Mouse (Mus musculus) gastrocnemius, adult 18-20 months (tissue): ENCODE data around the gene Polr2l. TPM values are rescaled to one million over a fixed set of nuclear protein-coding genes. Genes with fewer than 3 reads are reported as not detected.

Experiments
- DNase-seq: peaks from one replicate; pipeline ENCODE4 v3.0.0; 2021; ENCODE audit warnings: low spot score
- long read RNA-seq, 2 experiments: library from polyadenylated mRNA; stranded (forward); transcript quantifications; one replicate each; pipeline ENCODE4 v2.0.0; 2021
- total RNA-seq, 2 experiments: library from RNA; stranded (reverse); gene quantifications; 2 replicates each; pipeline ENCODE4 v1.2.3; 2021

Polr2l gene
- 10 to 100 TPM; 62.0 to 64.3 TPM for total RNA-seq
- long read RNA-seq, experiment 1, transcript Polr2l-201 (2 exons, 1,650 nt): major isoform, 130 of 292 reads
- long read RNA-seq, experiment 1, partial matches to known transcripts: 160 of 292 reads
- long read RNA-seq, experiment 1, other reads (novel, unspliced or antisense): 2 of 292 reads
- long read RNA-seq, experiment 2, transcript Polr2l-201 (2 exons, 1,650 nt): major isoform, 113 of 263 reads
- long read RNA-seq, experiment 2, partial matches to known transcripts: 0 of 263 reads
- long read RNA-seq, experiment 2, other reads (novel, unspliced or antisense): 150 of 263 reads

- peak; percentile 84 for DNase-seq
Measured at GRCm38 (mm10) chr7:141475011-141475804, at the start of gene Polr2l, which contains the start of gene Tspan4. Gene Polr2l, minus strand, starts transcription at chr7:141475132. Gene Tspan4, plus strand, starts transcription at chr7:141475240.

DNA sequence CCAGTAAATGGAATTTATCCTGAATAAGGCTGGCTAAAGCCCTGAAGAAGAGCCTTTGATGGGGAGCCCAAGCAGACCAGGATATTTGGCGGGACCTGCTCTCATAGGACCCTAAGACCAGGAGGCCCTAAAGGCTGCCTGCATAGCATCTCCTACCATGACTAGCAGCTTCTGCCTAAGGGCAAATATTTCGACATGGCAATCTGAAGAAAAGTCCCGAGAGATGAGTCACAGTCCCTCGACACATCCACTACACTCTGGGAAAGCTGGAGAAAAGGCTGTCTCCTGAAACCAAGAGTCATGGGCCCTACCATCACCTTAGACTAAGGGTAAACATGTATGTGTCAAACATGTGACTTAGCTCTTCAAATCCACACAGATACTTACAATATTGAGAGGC, 49.3 kb upstream of the Polr2l start:
- DNase-seq: no peak

DNA sequence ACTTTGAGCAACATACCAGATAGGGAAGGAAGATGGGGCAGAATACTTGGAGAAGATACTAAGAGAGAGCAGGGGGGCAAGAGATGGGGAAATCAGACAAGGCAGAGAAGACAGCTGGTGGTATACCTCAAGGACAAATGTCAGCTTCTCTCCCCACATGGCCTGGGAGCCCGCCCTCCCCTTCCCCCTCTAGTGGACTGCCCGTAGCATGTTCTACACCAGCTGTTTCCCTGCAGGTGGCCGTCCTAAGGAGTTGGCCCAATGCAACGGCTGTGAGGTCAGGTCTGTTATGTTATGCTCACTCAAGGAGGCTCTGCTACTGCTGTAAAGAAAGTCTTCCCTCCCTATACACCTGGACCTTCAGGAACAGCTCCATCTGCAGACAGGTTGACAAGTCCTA, 48.1 kb upstream of the Polr2l start:
- no peak for DNase-seq

GRCm38 (mm10) chr7:141519795-141520194, 44.9 kb upstream of the Polr2l start:
- DNase-seq: no peak

- no peak for DNase-seq
Measured at GRCm38 (mm10) chr7:141518926-141519325, 44.0 kb upstream of the Polr2l start.

DNA sequence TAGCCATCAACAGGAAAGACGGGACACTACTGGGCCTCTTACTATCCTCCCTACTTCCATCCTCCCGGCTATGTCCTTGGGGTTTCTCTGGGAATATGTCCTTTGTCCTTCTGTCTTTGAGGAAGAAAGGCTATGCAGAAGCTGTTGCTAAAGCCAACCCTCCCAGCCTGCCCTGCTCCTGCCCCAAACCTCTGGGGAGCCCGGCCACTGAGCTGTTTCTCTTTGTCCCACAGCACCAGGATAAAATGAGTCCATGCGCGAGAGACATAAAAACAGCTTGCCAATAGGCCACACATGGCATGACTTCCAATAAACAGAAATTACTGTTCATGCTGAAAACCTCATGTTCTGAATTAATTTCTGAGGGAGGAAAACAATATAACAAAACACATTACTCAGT, 43.4 kb upstream of the Polr2l start:
- no peak for DNase-seq

DNA sequence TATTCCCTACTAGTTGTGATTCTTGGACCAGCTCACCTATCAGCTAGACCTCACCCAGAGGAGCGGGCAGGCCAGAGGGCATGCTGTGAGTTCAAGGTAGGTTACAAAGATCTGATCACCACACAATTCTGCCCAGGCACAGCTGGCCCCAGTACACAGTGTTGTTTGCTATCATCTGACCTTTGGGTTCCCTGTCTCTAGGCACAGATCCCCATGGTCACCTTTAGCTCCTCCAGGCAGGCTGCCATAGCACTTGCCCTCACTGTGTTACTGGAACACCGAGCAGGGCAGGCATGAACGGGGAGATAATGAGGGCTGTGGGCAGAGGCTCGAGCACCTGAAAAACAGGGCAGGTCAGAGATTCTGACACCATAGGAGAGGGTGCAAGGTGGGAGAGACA, 42.7 kb upstream of the Polr2l start:
- no peak for DNase-seq

- no peak for DNase-seq
Measured at GRCm38 (mm10) chr7:141510681-141511191, 35.8 kb upstream of the Polr2l start.

DNA sequence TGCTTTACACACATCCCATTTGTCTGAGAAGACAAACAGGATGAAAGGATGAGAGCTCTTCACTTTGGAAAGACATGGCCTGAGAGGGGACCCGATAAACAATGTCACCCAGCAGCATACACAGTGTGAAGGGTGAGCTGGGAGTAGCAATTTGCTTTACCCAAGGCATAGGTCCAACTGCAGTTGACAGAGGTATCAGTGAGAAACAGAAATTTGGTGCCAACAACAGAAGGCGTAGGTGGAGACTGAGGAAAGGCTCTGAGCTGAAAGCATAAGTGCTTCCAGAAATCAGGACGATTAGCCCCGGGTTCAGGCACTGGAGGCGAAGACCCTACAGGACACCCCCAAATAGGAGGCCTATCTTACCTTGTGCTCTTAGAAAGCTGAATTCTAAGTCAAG, 35.3 kb upstream of the Polr2l start:
- DNase-seq: no peak

GRCm38 (mm10) chr7:141508160-141508559, 33.2 kb upstream of the Polr2l start:
- no peak for DNase-seq

DNA sequence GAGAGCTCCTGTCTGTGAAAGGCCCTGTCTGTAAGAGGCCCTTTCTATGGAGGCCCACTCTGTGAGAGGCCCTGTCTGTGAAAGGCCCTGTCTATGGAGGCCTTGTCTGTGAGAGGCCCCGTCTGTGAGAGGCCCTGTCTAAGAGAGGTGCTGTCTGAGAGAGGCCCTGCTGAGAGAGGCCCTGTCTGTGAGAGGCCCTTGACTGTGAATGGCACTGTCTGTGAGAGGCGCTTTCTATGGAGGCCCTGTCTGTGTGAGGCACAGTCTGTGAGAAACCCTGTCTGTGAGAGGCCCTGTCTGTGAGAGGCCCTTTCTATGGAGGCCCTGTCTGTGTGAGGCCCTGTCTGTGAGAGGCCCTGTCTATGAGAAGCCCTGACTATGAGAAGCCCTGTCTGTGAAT, 31.3 kb upstream of the Polr2l start:
- DNase-seq: no peak

DNA sequence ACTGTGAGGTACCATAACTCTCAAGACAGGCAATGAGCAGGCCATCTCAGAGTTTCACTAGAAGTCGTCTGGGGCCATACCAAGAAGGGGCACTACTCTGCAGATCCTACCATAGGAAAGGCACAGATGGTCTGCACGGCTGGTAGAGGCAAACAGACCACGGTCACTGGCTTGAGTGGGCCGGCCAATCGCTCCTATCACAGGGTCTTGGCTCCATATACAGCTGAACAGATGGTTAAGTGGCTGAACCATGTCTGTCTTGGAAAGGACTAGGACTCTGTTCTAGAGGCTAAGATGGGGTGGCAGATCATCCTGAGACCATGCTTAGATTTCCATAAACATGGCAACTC, 27.6 kb upstream of the Polr2l start:
- DNase-seq: no peak

GRCm38 (mm10) chr7:141501820-141502555, 27.1 kb upstream of the Polr2l start:
- no peak for DNase-seq

GRCm38 (mm10) chr7:141497600-141497999, 22.7 kb upstream of the Polr2l start:
- DNase-seq: peak; percentile 43

GRCm38 (mm10) chr7:141495940-141496339, 21.0 kb upstream of the Polr2l start:
- no peak for DNase-seq

GRCm38 (mm10) chr7:141495379-141495778, 20.4 kb upstream of the Polr2l start:
- DNase-seq: no peak

GRCm38 (mm10) chr7:141493729-141494128, 18.8 kb upstream of the Polr2l start:
- DNase-seq: no peak

GRCm38 (mm10) chr7:141492738-141493137, 17.8 kb upstream of the Polr2l start:
- DNase-seq: no peak

GRCm38 (mm10) chr7:141491151-141491550, 16.2 kb upstream of the Polr2l start:
- no peak for DNase-seq

DNA sequence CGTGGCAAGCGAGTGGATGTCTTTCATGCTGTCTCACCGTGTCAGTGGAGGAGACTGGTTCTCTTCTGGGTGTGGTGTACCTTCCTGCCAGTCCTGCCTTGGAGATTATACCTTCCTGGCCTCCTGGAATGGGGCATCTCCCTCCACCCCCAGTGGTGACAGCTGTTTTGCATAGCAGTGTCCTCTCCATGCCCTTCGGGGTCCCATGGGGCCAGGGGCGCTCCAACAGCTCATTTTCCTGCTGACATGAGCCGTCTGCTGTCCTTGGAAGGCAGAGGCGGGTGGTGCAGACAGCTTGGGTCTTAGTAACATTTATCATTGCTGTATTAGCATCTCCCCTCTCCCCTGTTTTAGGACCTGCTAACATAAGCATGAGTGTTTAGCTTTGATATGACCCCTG, 12.2 kb upstream of the Polr2l start:
- no peak for DNase-seq

- DNase-seq: no peak
Measured at GRCm38 (mm10) chr7:141486239-141486638, 11.3 kb upstream of the Polr2l start.

- DNase-seq: no peak
Measured at GRCm38 (mm10) chr7:141485606-141486005, 10.7 kb upstream of the Polr2l start.
